Mouse (Mus musculus): ENCODE measurements around the gene Brd7. TPM values are rescaled to one million over a fixed set of nuclear protein-coding genes. Genes with fewer than 3 reads are reported as not detected.

Gene Brd7
- 87.3 and 89.6 TPM in 2 replicates for polyA plus RNA-seq (2014; fragmentation: Nextera tagmentation; extraction: Ambion mirVana)

GRCm38 (mm10) chr8:88361708-88362428 lies at the start of gene Brd7:
Brd7 (minus strand) TSS chr8:88362194.
- H3K4me1 ChIP-seq (ENCODE audit: insufficient read depth): no peaks in the 10 kb centered on the region
- no peaks in the 10 kb centered on the region for H3K9me3 ChIP-seq (ENCODE audit: low read depth, low read length)
- peak; percentile 91 for ATAC-seq (ENCODE audit: insufficient read depth)
- peak within 1 kb of the TSS; percentile 91 for H3K27ac ChIP-seq (ENCODE audit: low read depth)
- DNase-seq: peak; percentile 86
- H3K27me3 ChIP-seq (ENCODE audit: insufficient read depth, low read length): no peaks in the 10 kb centered on the region
- H3K4me3 ChIP-seq (ENCODE audit: low read depth, low read length): peak within 1 kb of the TSS; percentile 99
- peak within 1 kb of the TSS; percentile 88 for H3K4me2 ChIP-seq
- peak within 1 kb of the TSS; percentile 96 for H3K9ac ChIP-seq
- 1% methylated on average over 78 of the region's 91 CpGs for WGBS
- peaks cover 26% of the 10 kb centered on the region for H3K36me3 ChIP-seq (ENCODE audit: insufficient read depth)
- peak; percentile 49 for TF ChIP-seq CTCF (IDR thresholded peaks at IDR 0.05; ENCODE audit: low read depth)

- no peak for DNase-seq
- Histone ChIP-seq H3K27ac (ENCODE audit: low read depth) (no peak overlapping the region), H3K36me3 (ENCODE audit: insufficient read depth) (no peaks in the 10 kb centered on the region), H3K4me3 (ENCODE audit: low read depth, low read length) (no peak overlapping the region), H3K4me2 (no peak overlapping the region), H3K9me3 (ENCODE audit: low read depth, low read length) (peaks cover under 1% of the 10 kb centered on the region; the same call in 1 of the 2 replicates), H3K4me1 (ENCODE audit: insufficient read depth) (no peaks in the 10 kb centered on the region), H3K27me3 (ENCODE audit: insufficient read depth, low read length) (no peaks in the 10 kb centered on the region), H3K9ac (no peak overlapping the region)
- ATAC-seq (ENCODE audit: insufficient read depth): no peak
- no peak for TF ChIP-seq CTCF (IDR thresholded peaks at IDR 0.05; ENCODE audit: low read depth)
- WGBS: 58% methylated on average over 6 of the region's 6 CpGs
Observed at GRCm38 (mm10) chr8:88411461-88411860, 49.5 kb upstream of the Brd7 start.

- H3K27me3 ChIP-seq (ENCODE audit: insufficient read depth, low read length): no peaks in the 10 kb centered on the region
- H3K4me2 ChIP-seq: peak overlapping the region; percentile 46
- H3K27ac ChIP-seq (ENCODE audit: low read depth): no peak overlapping the region
- H3K9ac ChIP-seq: no peak overlapping the region; the same call in 1 of the 2 replicates
- TF ChIP-seq CTCF (IDR thresholded peaks at IDR 0.05; ENCODE audit: low read depth): no peak
- H3K9me3 ChIP-seq (ENCODE audit: low read depth, low read length): peaks cover 3% of the 10 kb centered on the region; the same call in 1 of the 2 replicates
- no peaks in the 10 kb centered on the region for H3K36me3 ChIP-seq (ENCODE audit: insufficient read depth)
- WGBS: 28% methylated on average over 11 of the region's 11 CpGs
- no peak overlapping the region for H3K4me3 ChIP-seq (ENCODE audit: low read depth, low read length)
- peak; percentile 80; the same call in 1 of the 2 replicates for ATAC-seq (ENCODE audit: insufficient read depth)
- peak; percentile 39 for DNase-seq
- H3K4me1 ChIP-seq (ENCODE audit: insufficient read depth): no peaks in the 10 kb centered on the region
Observed at GRCm38 (mm10) chr8:88409401-88409940, 47.5 kb upstream of the Brd7 start.

- 93% methylated on average over 6 of the region's 6 CpGs for WGBS
- no peak for ATAC-seq (ENCODE audit: insufficient read depth)
- H3K4me3 ChIP-seq (ENCODE audit: low read depth, low read length): no peak overlapping the region
Observed at GRCm38 (mm10) chr8:88407716-88408115, 45.7 kb upstream of the Brd7 start.

GRCm38 (mm10) chr8:88398060-88398459 lies 36.1 kb upstream of the Brd7 start:
- no peak overlapping the region for H3K27ac ChIP-seq (ENCODE audit: low read depth)
- WGBS: 81% methylated on average over 4 of the region's 4 CpGs
- H3K4me2 ChIP-seq: no peak overlapping the region
- no peak for TF ChIP-seq CTCF (IDR thresholded peaks at IDR 0.05; ENCODE audit: low read depth)
- H3K27me3 ChIP-seq (ENCODE audit: insufficient read depth, low read length): no peaks in the 10 kb centered on the region
- no peak for DNase-seq
- no peak overlapping the region for H3K9ac ChIP-seq
- H3K9me3 ChIP-seq (ENCODE audit: low read depth, low read length): no peaks in the 10 kb centered on the region
- H3K4me1 ChIP-seq (ENCODE audit: insufficient read depth): no peaks in the 10 kb centered on the region
- no peak for ATAC-seq (ENCODE audit: insufficient read depth)
- H3K36me3 ChIP-seq (ENCODE audit: insufficient read depth): no peaks in the 10 kb centered on the region
- H3K4me3 ChIP-seq (ENCODE audit: low read depth, low read length): no peak overlapping the region

More at GRCm38 (mm10) chr8:88407716-88408115, 45.7 kb upstream of the Brd7 start:
- Histone ChIP-seq H3K9ac (no peak overlapping the region), H3K4me1 (ENCODE audit: insufficient read depth) (no peaks in the 10 kb centered on the region), H3K27ac (ENCODE audit: low read depth) (no peak overlapping the region), H3K27me3 (ENCODE audit: insufficient read depth, low read length) (no peaks in the 10 kb centered on the region), H3K4me2 (no peak overlapping the region), H3K36me3 (ENCODE audit: insufficient read depth) (no peaks in the 10 kb centered on the region), H3K9me3 (ENCODE audit: low read depth, low read length) (peaks cover 3% of the 10 kb centered on the region; the same call in 1 of the 2 replicates)
- no peak for DNase-seq
- no peak for TF ChIP-seq CTCF (IDR thresholded peaks at IDR 0.05; ENCODE audit: low read depth)

GRCm38 (mm10) chr8:88393298-88393697 lies 31.3 kb upstream of the Brd7 start:
- Histone ChIP-seq H3K36me3 (ENCODE audit: insufficient read depth) (no peaks in the 10 kb centered on the region), H3K4me1 (ENCODE audit: insufficient read depth) (no peaks in the 10 kb centered on the region), H3K27ac (ENCODE audit: low read depth) (no peak overlapping the region), H3K9me3 (ENCODE audit: low read depth, low read length) (no peaks in the 10 kb centered on the region), H3K27me3 (ENCODE audit: insufficient read depth, low read length) (no peaks in the 10 kb centered on the region), H3K9ac (no peak overlapping the region), H3K4me2 (no peak overlapping the region), H3K4me3 (ENCODE audit: low read depth, low read length) (no peak overlapping the region)
- WGBS: 78% methylated on average over 3 of the region's 3 CpGs
- no peak for ATAC-seq (ENCODE audit: insufficient read depth)
- no peak for TF ChIP-seq CTCF (IDR thresholded peaks at IDR 0.05; ENCODE audit: low read depth)
- no peak for DNase-seq

GRCm38 (mm10) chr8:88390749-88391148 lies 28.8 kb upstream of the Brd7 start:
- H3K4me1 ChIP-seq (ENCODE audit: insufficient read depth): no peaks in the 10 kb centered on the region
- WGBS: 92% methylated on average over 1 of the region's 1 CpGs
- H3K4me2 ChIP-seq: no peak overlapping the region
- DNase-seq (peak; percentile 37), ATAC-seq (ENCODE audit: insufficient read depth) (no peak)
- no peaks in the 10 kb centered on the region for H3K36me3 ChIP-seq (ENCODE audit: insufficient read depth)
- H3K27ac ChIP-seq (ENCODE audit: low read depth): no peak overlapping the region
- TF ChIP-seq CTCF (IDR thresholded peaks at IDR 0.05; ENCODE audit: low read depth): peak; percentile 57
- no peaks in the 10 kb centered on the region for H3K27me3 ChIP-seq (ENCODE audit: insufficient read depth, low read length)
- H3K4me3 ChIP-seq (ENCODE audit: low read depth, low read length): no peak overlapping the region
- H3K9ac ChIP-seq: no peak overlapping the region
- H3K9me3 ChIP-seq (ENCODE audit: low read depth, low read length): no peaks in the 10 kb centered on the region

Measured in lung, embryonic 14.5 days (tissue).